Mouse (Mus musculus) cortical plate, adult 2 months (tissue): ENCODE measurements around the gene Dazap1.

Source experiments
- CTCF ChIP-seq: fragments of 200-500 bp; IDR thresholded peaks from 2 replicates; pipeline ENCODE4 v1.5.1; 2011; ENCODE audit warnings: mild to moderate bottlenecking, control low read depth, low read length; ENCODE audit not compliant: insufficient read depth; ENCODE audit errors: extremely low read depth
- POLR2A ChIP-seq: fragments of 200-500 bp; IDR thresholded peaks from 2 replicates; pipeline ENCODE4 v1.6.1; 2011; ENCODE audit warnings: mild to moderate bottlenecking, low read length, control low read depth; ENCODE audit not compliant: insufficient read depth; ENCODE audit errors: extremely low read depth

- TF ChIP-seq POLR2A = no peak
- TF ChIP-seq CTCF = no peak
Observed at GRCm38 (mm10) chr10:80237020-80237419, 24.3 kb upstream of the Dazap1 start.
